Mouse (Mus musculus) testis, adult 2 months (tissue): ENCODE data around the gene Agap1.

Experiments used
- CTCF ChIP-seq: fragments of 200-500 bp; IDR thresholded peaks from 2 replicates; pipeline ENCODE4 v1.5.1; 2012; ENCODE audit warnings: low read depth, mild to moderate bottlenecking, inconsistent platforms, low read length, moderate library complexity; ENCODE audit not compliant: control insufficient read depth, insufficient read depth, insufficient replicate concordance
- POLR2A ChIP-seq: fragments of 200-500 bp; IDR thresholded peaks from 2 replicates; pipeline ENCODE4 v1.6.1; 2012; ENCODE audit warnings: low read depth, mild to moderate bottlenecking, inconsistent platforms, low read length, moderate library complexity; ENCODE audit not compliant: control insufficient read depth

DNA sequence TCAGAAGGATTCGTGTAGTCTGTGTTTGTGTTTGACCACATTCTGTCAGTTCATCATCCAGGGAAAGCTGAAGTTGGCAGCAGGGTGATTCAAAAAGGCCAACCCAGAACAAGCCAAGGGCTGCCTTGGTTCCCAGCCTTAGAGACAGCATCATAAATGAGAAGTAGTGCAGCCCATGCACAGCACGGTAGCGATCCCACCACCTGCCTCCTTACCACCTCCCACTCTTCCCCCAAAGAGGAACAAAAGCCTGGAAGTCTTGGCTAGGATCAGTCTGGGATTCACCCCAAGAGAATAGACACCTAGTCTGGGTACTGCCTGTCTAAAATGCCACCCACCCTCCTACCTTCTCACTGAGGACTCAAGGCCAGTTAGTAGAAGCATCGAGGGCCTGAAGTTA, 390.9 kb downstream of the Agap1 start:
- no peak for TF ChIP-seq CTCF
- TF ChIP-seq POLR2A: no peak
